Mouse (Mus musculus) cerebellum, postnatal 25 days (tissue): Measurements from ENCODE around the gene Asprv1.

Experiments used
- DNase-seq, 2 experiments: peaks; one replicate each; pipeline ENCODE4 v3.0.0; 2021; ENCODE audit warnings: mixed read lengths in 2 of 2

Gene Asprv1

DNA sequence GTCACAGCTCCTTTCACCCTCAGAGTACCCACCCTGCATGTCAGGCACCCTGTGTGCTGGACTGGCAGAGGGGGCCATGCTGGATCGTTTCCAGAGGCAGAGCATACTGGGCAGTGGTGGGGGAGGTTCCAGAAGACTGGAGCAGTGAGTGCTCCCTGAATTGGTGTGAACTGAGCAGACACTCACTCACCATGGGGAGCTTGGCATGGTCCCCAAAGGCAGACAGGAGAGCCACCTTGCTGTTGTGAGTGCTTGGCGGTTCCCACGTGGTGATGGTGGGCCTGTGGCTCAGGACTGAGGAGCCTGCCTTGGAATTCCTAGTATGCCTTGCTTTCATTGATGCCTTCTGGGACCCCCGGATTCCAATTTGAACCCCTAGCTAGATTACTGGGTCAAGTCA is 4.8 kb upstream of the Asprv1 start:
- DNase-seq: peak; percentile 37 to 64

- peak; percentile 65 to 66 for DNase-seq
These were observed 3.6 kb upstream of the Asprv1 start for GRCm38 (mm10) chr6:86624074-86625030.

DNA sequence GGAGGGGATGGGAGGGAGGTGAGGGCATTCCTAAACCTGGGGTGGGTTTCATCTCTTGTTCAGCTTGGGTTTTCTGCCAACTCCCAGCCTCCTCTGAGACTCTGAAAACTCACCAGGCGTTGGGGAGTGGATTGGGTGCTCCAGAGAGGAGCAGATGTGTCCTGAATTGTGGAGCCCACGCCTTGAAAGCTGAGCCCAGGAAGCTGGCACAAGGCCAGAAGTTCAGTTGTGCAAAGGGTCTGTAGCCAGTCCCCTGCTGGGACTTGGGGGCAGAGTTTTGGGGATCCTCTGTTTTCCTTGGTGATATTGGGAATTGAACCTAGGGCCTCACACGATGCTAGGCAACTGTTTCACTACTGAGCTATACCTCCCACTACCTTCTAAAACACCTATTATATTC is 2.2 kb downstream of the Asprv1 start:
- DNase-seq: no peak

- DNase-seq: no peak
These were observed 8.5 kb downstream of the Asprv1 start for GRCm38 (mm10) chr6:86636495-86636894.

- no peak for DNase-seq
These were observed 9.3 kb downstream of the Asprv1 start for GRCm38 (mm10) chr6:86637171-86637835.

GRCm38 (mm10) chr6:86637860-86638259 is 9.9 kb downstream of the Asprv1 start:
- no peak for DNase-seq

GRCm38 (mm10) chr6:86638434-86638833 is 10.5 kb downstream of the Asprv1 start:
- no peak for DNase-seq

GRCm38 (mm10) chr6:86639180-86640160 is 11.5 kb downstream of the Asprv1 start:
- DNase-seq: no peak

DNA sequence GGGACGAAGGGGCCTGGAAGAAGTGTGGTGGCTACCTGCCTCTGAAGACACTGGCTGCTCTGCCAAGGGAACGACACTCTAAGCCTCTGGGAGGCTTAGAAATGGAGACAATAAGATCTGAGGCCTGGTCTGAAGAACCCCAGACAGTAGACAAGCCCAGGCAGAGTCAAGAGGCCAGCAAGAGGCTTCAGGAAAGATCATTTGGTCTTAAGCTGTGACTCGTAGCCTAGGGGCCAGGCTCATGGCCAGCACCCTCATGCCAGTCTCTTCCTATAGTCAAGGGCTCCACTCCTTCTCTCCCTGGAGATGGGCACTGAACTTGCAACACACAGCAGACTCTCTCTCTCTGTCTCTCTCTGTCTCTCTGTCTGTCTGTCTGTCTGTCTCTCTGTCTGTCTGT is 12.2 kb downstream of the Asprv1 start:
- no peak for DNase-seq

DNA sequence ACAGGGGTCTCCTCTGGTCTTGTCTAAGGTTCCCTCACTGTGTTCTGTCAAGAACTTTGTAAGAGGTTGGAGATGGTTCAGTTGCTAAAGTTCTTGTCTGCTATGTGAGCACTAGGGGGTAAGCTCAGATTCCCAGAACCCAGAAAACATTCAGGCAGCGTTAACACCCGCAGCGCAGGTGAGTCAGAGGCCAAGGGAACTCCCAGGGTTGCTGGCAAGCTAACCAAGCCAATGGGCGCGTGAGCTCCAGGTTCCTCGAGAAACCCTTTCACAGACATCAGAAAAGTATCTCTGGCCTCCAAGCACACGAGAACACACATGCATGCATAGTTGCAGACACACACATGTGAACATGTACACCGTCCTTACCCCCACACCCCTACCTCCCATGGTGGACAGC is 12.8 kb downstream of the Asprv1 start:
- no peak for DNase-seq

DNA sequence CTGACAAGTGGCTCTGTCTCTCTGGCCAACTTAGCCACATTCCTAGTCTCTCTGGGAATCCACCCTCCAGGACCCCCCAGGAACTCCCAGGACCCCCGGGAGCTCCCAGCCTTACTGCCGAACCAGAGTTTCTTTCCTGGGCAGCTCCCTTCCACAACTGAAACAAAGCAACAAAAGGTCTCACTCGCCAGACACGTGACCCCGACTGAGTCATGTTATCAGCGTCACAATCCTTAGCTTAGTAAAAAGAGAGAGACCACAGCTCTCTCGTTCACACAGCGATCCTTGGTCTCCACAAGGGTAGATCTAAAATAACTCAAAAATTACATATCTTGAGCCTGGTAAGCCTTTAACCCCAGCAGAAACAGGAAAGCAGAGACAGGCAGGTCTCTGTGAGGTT is 13.8 kb downstream of the Asprv1 start:
- DNase-seq: no peak

DNA sequence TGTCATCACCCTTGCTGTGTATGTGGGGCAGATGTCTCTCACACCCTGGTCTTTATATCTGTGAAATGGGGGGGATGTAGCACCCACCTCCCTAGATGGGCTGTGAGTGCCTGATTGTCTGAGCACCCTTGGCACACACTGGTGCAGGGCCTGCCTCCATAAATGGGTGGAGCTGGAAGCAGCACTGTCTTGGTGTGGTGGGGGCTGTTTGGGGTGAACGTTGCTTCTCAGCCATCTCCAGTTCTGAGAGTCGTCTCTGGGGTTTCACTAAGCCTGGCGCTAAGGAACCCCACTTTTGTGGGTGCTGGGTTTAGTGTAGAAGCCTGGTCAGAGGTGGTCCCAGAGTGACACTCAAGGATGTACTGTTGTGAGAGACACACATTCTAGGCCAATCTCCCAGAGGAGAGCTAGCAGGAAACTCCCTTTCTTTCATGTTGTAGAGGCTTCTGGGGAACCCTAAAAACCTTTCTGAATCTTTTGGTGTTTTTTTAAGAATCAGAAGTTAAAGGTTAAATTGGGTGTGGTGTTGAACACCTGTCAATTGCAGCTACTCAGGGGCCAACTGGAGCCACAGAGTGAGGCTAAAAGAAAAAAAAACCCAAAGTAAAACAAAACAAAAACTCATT is 16.9 kb downstream of the Asprv1 start:
- DNase-seq: no peak

- no peak for DNase-seq
These were observed 17.6 kb downstream of the Asprv1 start for GRCm38 (mm10) chr6:86645551-86645950.

- DNase-seq: no peak
These were observed 18.2 kb downstream of the Asprv1 start for GRCm38 (mm10) chr6:86646143-86646542.

DNA sequence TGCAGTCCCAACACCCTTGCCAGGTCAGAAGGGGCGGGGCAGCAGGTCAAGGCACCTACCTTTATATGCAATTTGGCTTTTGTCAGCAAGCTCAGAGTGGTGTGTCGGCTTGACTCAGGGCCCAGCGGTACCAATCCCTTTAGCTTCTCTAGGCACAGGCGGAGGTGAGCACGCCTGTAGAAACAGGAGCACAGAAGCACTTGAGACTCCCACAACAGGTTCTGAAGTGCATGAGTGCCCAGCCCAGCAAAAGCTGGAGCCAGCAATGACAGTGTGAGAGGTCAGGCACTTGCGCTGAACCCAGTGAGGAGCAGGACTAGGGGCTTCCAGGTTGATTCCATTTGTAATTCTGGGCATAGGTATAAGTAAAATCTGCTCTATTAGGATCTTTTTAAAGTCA is 25.1 kb downstream of the Asprv1 start:
- DNase-seq: no peak

GRCm38 (mm10) chr6:86654270-86654916 is 26.4 kb downstream of the Asprv1 start:
- no peak for DNase-seq

- DNase-seq: no peak
These were observed 30.5 kb downstream of the Asprv1 start for GRCm38 (mm10) chr6:86658501-86658900.

DNA sequence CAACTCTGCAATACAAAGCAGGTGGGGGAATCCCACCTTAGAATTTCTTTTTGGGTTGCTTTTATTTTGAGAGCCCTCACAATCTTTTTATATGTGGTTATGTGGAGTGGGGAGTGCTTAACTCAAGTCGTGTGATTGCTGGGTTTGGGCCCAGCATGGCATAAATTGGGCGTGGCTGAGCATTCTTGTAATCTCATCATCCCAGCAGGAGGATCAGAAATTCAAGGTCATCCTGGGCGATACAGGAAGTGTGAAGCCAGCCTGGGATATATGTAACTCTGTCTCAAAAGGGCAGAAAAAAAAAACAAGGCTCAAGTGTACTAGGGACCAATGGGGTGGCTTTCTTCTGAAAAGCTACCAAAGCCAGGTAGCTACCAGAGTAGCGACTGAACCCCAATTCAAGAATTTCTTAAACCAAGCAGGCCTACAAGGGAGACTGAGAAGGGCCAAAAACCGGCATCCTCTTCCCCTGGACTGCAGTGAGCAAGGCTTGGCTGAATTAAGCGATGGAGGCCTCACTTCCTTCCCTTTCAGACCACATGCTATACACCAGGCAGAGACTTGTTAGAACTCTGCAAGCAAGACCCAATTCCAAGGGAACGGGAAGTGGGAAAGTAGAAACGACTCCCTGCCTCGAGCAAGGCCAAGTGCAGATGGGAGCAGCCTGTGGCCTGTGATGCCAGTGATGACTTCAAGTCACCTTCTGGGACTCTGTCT is 32.4 kb downstream of the Asprv1 start:
- DNase-seq: no peak

GRCm38 (mm10) chr6:86665076-86665475 is 37.1 kb downstream of the Asprv1 start:
- DNase-seq: no peak

- DNase-seq: no peak
These were observed 37.8 kb downstream of the Asprv1 start for GRCm38 (mm10) chr6:86665560-86666307.
